Mouse (Mus musculus): Measurements from ENCODE around the gene Nup214. TPM values are rescaled to one million over a fixed set of nuclear protein-coding genes. Genes with fewer than 3 reads are reported as not detected.

The Nup214 gene
- total and polyA plus RNA-seq, 3 experiments, result 13.9 to 106 (median 50.9) TPM

- Histone ChIP-seq H3K27ac (ENCODE audit: insufficient read depth, low read depth) (no peak overlapping the region), H3K9me3 (replicated peaks; ENCODE audit: low read length) (no peaks in the 10 kb centered on the region), H3K27me3 (replicated peaks) (peaks cover 72% of the 10 kb centered on the region), H3K36me3 (replicated peaks in 1 of 2; ENCODE audit: control insufficient read depth in 1 of 2, insufficient read depth in 1 of 2, low read length in 1 of 2) (no peaks in the 10 kb centered on the region), H3K4me2 (ENCODE audit: insufficient read depth, low read depth, poor library complexity, severe bottlenecking) (no peak overlapping the region), H3K79me2 (replicated peaks; ENCODE audit: control insufficient read depth, extremely low read depth, insufficient read depth, poor library complexity, severe bottlenecking) (no peaks in the 10 kb centered on the region), H3K4me1 (ENCODE audit: control insufficient read depth in 1 of 2, insufficient read depth in 2 of 2) (no peaks in the 10 kb centered on the region), H3K4me3 (replicated peaks in 1 of 3; ENCODE audit: low read depth in 2 of 3, low read length in 2 of 3, poor library complexity in 1 of 3) (no peak overlapping the region), H3K9ac (ENCODE audit: insufficient read depth, low read depth) (no peak overlapping the region)
- TF ChIP-seq ELF1 (IDR thresholded peaks at IDR 0.05; ENCODE audit: low read depth, low read length) (no peak), SIN3A (IDR thresholded peaks at IDR 0.05; ENCODE audit: low read length) (no peak), BHLHE40 (IDR thresholded peaks at IDR 0.05; ENCODE audit: low read depth, low read length) (no peak), ZNF384 (IDR thresholded peaks at IDR 0.05; ENCODE audit: low read depth, low read length) (no peak), MXI1 (IDR thresholded peaks at IDR 0.05; ENCODE audit: low read depth, low read length) (no peak), EP300 (IDR thresholded peaks at IDR 0.05; ENCODE audit: low read length) (no peak), UBTF (IDR thresholded peaks at IDR 0.05; ENCODE audit: low read depth, low read length) (no peak), CTCF (conservative IDR thresholded peaks at IDR 0.05 in 1 of 2, IDR thresholded peaks at IDR 0.05 in 1 of 2; ENCODE audit: low read depth in 2 of 2, low read length in 2 of 2) (no peak), KAT2A (IDR thresholded peaks at IDR 0.05; ENCODE audit: insufficient replicate concordance, low read length) (no peak), SMC3 (IDR thresholded peaks at IDR 0.05; ENCODE audit: low read depth, low read length) (no peak), MAX (IDR thresholded peaks at IDR 0.05; ENCODE audit: low read length) (no peak), ZKSCAN1 (IDR thresholded peaks at IDR 0.05; ENCODE audit: borderline replicate concordance, low read depth, low read length) (no peak)
- dilution Hi-C loops (cut with MboI; ENCODE audit: extremely low pct_ligation_motif_present, extremely low pct_unique_long_range_greater_than_20kb, low sequenced_read_pairs) (no loop called here), in situ Hi-C loops (cut with MboI; ENCODE audit: low pct_ligation_motif_present, low pct_unique_long_range_greater_than_20kb, low sequenced_read_pairs) (no loop called here)
- DNase-seq (ENCODE audit: extremely low read depth), result no peak
Observed at GRCm38 (mm10) chr2:31943011-31943410, 31.2 kb upstream of the Nup214 start.

GRCm38 (mm10) chr2:31945580-31945979 lies 28.7 kb upstream of the Nup214 start:
- dilution Hi-C loops (cut with MboI; ENCODE audit: extremely low pct_ligation_motif_present, extremely low pct_unique_long_range_greater_than_20kb, low sequenced_read_pairs) (no loop called here), in situ Hi-C loops (cut with MboI; ENCODE audit: low pct_ligation_motif_present, low pct_unique_long_range_greater_than_20kb, low sequenced_read_pairs) (no loop called here)
- no peaks in the 10 kb centered on the region for H3K79me2 ChIP-seq (replicated peaks; ENCODE audit: control insufficient read depth, extremely low read depth, insufficient read depth, poor library complexity, severe bottlenecking)
- H3K27me3 ChIP-seq (replicated peaks), result peaks cover 77% of the 10 kb centered on the region
- 0 out of 4 replicates have a peak, but pooled peaks cover 0 to 3% of the 10 kb centered on the region in 2 experiments for H3K4me1 ChIP-seq (ENCODE audit: control insufficient read depth in 1 of 2, insufficient read depth in 2 of 2)
- no peak for DNase-seq (ENCODE audit: extremely low read depth)
- H3K4me2 ChIP-seq (ENCODE audit: insufficient read depth, low read depth, poor library complexity, severe bottlenecking), result no peak overlapping the region
- no peaks in the 10 kb centered on the region for H3K36me3 ChIP-seq (replicated peaks in 1 of 2; ENCODE audit: control insufficient read depth in 1 of 2, insufficient read depth in 1 of 2, low read length in 1 of 2)
- TF ChIP-seq RAD21 (IDR thresholded peaks at IDR 0.05; ENCODE audit: low read depth, low read length), result no peak
- H3K9ac ChIP-seq (ENCODE audit: insufficient read depth, low read depth), result no peak overlapping the region
- no peak overlapping the region for H3K27ac ChIP-seq (ENCODE audit: insufficient read depth, low read depth)
- H3K9me3 ChIP-seq (replicated peaks; ENCODE audit: low read length), result no peaks in the 10 kb centered on the region
- no peak overlapping the region for H3K4me3 ChIP-seq (replicated peaks in 1 of 3; ENCODE audit: low read depth in 2 of 3, low read length in 2 of 3, poor library complexity in 1 of 3)

- in situ Hi-C loops (cut with MboI; ENCODE audit: low pct_ligation_motif_present, low pct_unique_long_range_greater_than_20kb, low sequenced_read_pairs) (no loop called here), dilution Hi-C loops (cut with MboI; ENCODE audit: extremely low pct_ligation_motif_present, extremely low pct_unique_long_range_greater_than_20kb, low sequenced_read_pairs) (no loop called here)
- Histone ChIP-seq H3K27me3 (replicated peaks) (peaks cover 88% of the 10 kb centered on the region), H3K36me3 (replicated peaks in 1 of 2; ENCODE audit: control insufficient read depth in 1 of 2, insufficient read depth in 1 of 2, low read length in 1 of 2) (no peaks in the 10 kb centered on the region), H3K4me2 (ENCODE audit: insufficient read depth, low read depth, poor library complexity, severe bottlenecking) (no peak overlapping the region), H3K9ac (ENCODE audit: insufficient read depth, low read depth) (no peak overlapping the region), H3K27ac (ENCODE audit: insufficient read depth, low read depth) (no peak overlapping the region), H3K4me1 (ENCODE audit: control insufficient read depth in 1 of 2, insufficient read depth in 2 of 2) (peaks cover 5 to 6% of the 10 kb centered on the region in 2 experiments; a peak in 3 of 4 replicates), H3K79me2 (replicated peaks; ENCODE audit: control insufficient read depth, extremely low read depth, insufficient read depth, poor library complexity, severe bottlenecking) (no peaks in the 10 kb centered on the region), H3K9me3 (replicated peaks; ENCODE audit: low read length) (no peaks in the 10 kb centered on the region), H3K4me3 (replicated peaks in 1 of 3; ENCODE audit: low read depth in 2 of 3, low read length in 2 of 3, poor library complexity in 1 of 3) (no peak overlapping the region)
- DNase-seq (ENCODE audit: extremely low read depth), result no peak
- TF ChIP-seq RAD21 (IDR thresholded peaks at IDR 0.05; ENCODE audit: low read depth, low read length) (no peak), CTCF (conservative IDR thresholded peaks at IDR 0.05 in 1 of 2, IDR thresholded peaks at IDR 0.05 in 1 of 2; ENCODE audit: low read depth in 2 of 2, low read length in 2 of 2) (no peak), POLR2A (IDR thresholded peaks at IDR 0.05; ENCODE audit: low read depth, low read length) (no peak), GABPA (IDR thresholded peaks at IDR 0.05; ENCODE audit: insufficient replicate concordance, low read depth, low read length) (no peak), MEF2A (IDR thresholded peaks at IDR 0.05; ENCODE audit: borderline replicate concordance, low read depth, low read length) (no peak), USF1 (IDR thresholded peaks at IDR 0.05; ENCODE audit: low read depth, low read length) (no peak), MYC (IDR thresholded peaks at IDR 0.05; ENCODE audit: low read depth, low read length) (no peak), NELFE (IDR thresholded peaks at IDR 0.05; ENCODE audit: low read depth, low read length) (no peak), IRF4 (IDR thresholded peaks at IDR 0.05; ENCODE audit: low read depth, low read length) (no peak), ELF1 (IDR thresholded peaks at IDR 0.05; ENCODE audit: low read depth, low read length) (no peak), MXI1 (IDR thresholded peaks at IDR 0.05; ENCODE audit: low read depth, low read length) (no peak), KAT2A (IDR thresholded peaks at IDR 0.05; ENCODE audit: insufficient replicate concordance, low read length) (no peak)
Observed at GRCm38 (mm10) chr2:31948392-31948791, 25.8 kb upstream of the Nup214 start.

Data from CH12.LX (cell line).